Mouse (Mus musculus): Measurements from ENCODE around the gene C1qbp.
A peak's percentile ranks its signal among the peaks of the same experiment; 100 is the strongest.

DNA sequence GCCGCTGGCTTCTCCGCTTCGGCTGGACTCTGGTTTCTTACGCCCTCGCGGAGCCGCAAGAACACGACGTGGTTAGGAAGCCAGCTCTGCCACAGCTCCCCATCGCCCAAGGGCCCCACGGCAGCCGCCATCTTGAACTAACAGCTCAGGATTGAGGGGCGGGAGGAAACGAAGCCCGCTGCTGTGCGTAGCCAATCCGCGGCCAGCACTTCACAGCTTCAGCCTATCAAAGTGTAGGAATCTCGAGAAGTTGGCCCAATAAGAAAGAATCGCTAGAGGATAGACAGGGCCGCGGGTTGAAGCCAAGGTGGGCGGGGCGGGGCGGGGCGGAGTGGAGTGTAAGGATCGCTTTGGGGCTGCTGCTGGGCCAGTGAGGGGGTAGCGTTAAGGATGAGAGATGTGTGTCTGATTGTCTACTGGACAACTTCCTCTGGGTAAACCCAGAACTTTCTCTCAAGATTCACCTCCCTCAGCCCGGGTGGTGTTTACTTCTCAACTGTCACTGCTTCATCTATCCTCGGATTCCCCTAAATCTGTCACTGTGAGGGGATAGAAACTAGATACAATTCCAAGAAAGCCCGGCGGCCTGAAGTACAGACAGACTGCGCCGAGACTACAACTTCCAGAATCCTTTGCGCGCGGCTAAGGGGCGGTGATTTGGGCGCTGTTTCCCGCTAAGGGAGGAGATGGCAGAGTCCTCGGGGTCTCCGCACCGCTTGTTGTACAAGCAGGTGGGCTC lies 12.8 kb downstream of the C1qbp start, which contains the start of the genes Nup88 and Rpain:
- TF ChIP-seq EP300 (IDR thresholded peaks at IDR 0.05; ENCODE audit: low read depth) (peak; percentile 45), CTCF (IDR thresholded peaks at IDR 0.05; ENCODE audit: low read depth) (no peak)

Data from liver, postnatal 0 days (tissue).